Mouse (Mus musculus) adrenal gland, adult 10 weeks (tissue): ENCODE results near the gene Anxa11. TPM values are rescaled to one million over a fixed set of nuclear protein-coding genes. Genes with fewer than 3 reads are reported as not detected.

Experiments used
- polyA plus RNA-seq: library from polyadenylated mRNA; stranded (reverse); fragments of 350-450 nt; fragmentation: Illumina TruSeq; extraction: RNeasy Lipid Tissue Mini Kit (QIAGEN cat#74804); gene quantifications from one replicate; pipeline ENCODE4 v1.2.3, GENCODE M21; 2014; ENCODE audit warnings: low read depth, low replicate concordance

Gene Anxa11
- 12.7 TPM for polyA plus RNA-seq

GRCm38 (mm10) chr14:25841991-25842687, at the start of gene Anxa11:
TSS of gene Anxa11 (plus strand) at chr14:25842156.

GRCm38 (mm10) chr14:25903000-25903399, 61.0 kb downstream of the Anxa11 start, which contains the start of gene Plac9a:
TSS of gene Plac9a (minus strand) at chr14:25903100.

GRCm38 (mm10) chr14:25927562-25927881, 85.6 kb downstream of the Anxa11 start, which contains the start of gene Tmem254a:
TSS of gene Tmem254a (minus strand) at chr14:25927672.

Other genes starting within 250 kb of the Anxa11 start
- gene Ppif, start 148.0 kb upstream of the Anxa11 start, polyA plus RNA-seq = 6.8 TPM
- gene Zcchc24, start 73.1 kb upstream of the Anxa11 start, polyA plus RNA-seq = 21.5 TPM
- gene Plac9a, start 60.9 kb downstream of the Anxa11 start, polyA plus RNA-seq = not detected
- gene Tmem254a, start 85.5 kb downstream of the Anxa11 start, polyA plus RNA-seq = 11.4 TPM
- gene Cphx1, start 96.1 kb downstream of the Anxa11 start, polyA plus RNA-seq = not detected
- 0.35 TPM for gene Duxbl1, start 136.4 kb downstream of the Anxa11 start, polyA plus RNA-seq
- 8.6 TPM for gene Gm9780, start 200.6 kb downstream of the Anxa11 start, polyA plus RNA-seq
- not detected for gene Tmem254c, start 225.2 kb downstream of the Anxa11 start, polyA plus RNA-seq
- gene Cphx2, start 239.4 kb downstream of the Anxa11 start, polyA plus RNA-seq = not detected
- gene Cphx3, start 240.1 kb downstream of the Anxa11 start, polyA plus RNA-seq = not detected